Mouse (Mus musculus) small intestine, adult 2 months (tissue): ENCODE data around the gene Fam193b.

Source experiments
- CTCF ChIP-seq: fragments of 200-500 bp; IDR thresholded peaks from 2 replicates; pipeline ENCODE4 v1.5.1; 2012; ENCODE audit warnings: low read depth, mild to moderate bottlenecking, control low read depth, inconsistent platforms, low read length, moderate library complexity, mixed read lengths; ENCODE audit not compliant: insufficient replicate concordance, insufficient read length; ENCODE audit errors: extremely low read depth
- POLR2A ChIP-seq: fragments of 200-500 bp; IDR thresholded peaks from 2 replicates; pipeline ENCODE4 v1.6.1; 2012; ENCODE audit warnings: low read depth, mild to moderate bottlenecking, control low read depth, inconsistent platforms, low read length, moderate library complexity

- TF ChIP-seq CTCF (peak; percentile 99), POLR2A (peak; percentile 92)
Measured at GRCm38 (mm10) chr13:55513111-55513748, 57.7 kb downstream of the Fam193b start, which contains the start of gene Pdlim7.
